Mouse (Mus musculus) heart, adult 2 months (tissue): ENCODE results near the gene Katnbl1. TPM values are rescaled to one million over a fixed set of nuclear protein-coding genes. Genes with fewer than 3 reads are reported as not detected.

Source experiments
- DNase-seq, 2 experiments: peaks; one replicate each; pipeline ENCODE4 v3.0.0; 2021
- H3K27ac ChIP-seq: fragments of 200-600 bp; 2 replicates; pipeline ENCODE4 v1.8.1; 2022
- H3K27me3 ChIP-seq: fragments of 200-500 bp; 2 replicates; pipeline ENCODE4 v1.6.1; 2012; ENCODE audit warnings: mild to moderate bottlenecking, low read length, inconsistent platforms, mixed read lengths; ENCODE audit not compliant: control insufficient read depth, insufficient read depth
- H3K36me3 ChIP-seq: fragments of 200-500 bp; 2 replicates; pipeline ENCODE4 v1.6.1; 2012; ENCODE audit warnings: low read length, inconsistent platforms; ENCODE audit not compliant: control insufficient read depth, insufficient read depth
- H3K4me1 ChIP-seq: fragments of 200-500 bp; 2 replicates; pipeline ENCODE4 v1.6.1; 2011; ENCODE audit warnings: low read length; ENCODE audit not compliant: control insufficient read depth, insufficient read depth
- H3K4me3 ChIP-seq: fragments of 200-600 bp; 2 replicates; pipeline ENCODE4 v1.8.1; 2022
- H3K79me2 ChIP-seq: fragments of 200-500 bp; replicated peaks from 2 replicates; pipeline ENCODE4 v1.6.1; 2012; ENCODE audit warnings: mild to moderate bottlenecking, inconsistent platforms, low read length, moderate library complexity, mixed read lengths; ENCODE audit not compliant: control insufficient read depth, insufficient read depth
- H3K9ac ChIP-seq: fragments of 200-500 bp; 2 replicates; pipeline ENCODE4 v1.6.1; 2012; ENCODE audit warnings: low read depth, mild to moderate bottlenecking, control low read depth, inconsistent platforms, low read length, mixed read lengths
- CTCF ChIP-seq: fragments of 200-600 bp; IDR thresholded peaks from 2 replicates; pipeline ENCODE4 v1.8.1; 2022; ENCODE audit warnings: antibody characterized with exemption, mild to moderate bottlenecking, moderate library complexity
- EP300 ChIP-seq: fragments of 200-500 bp; IDR thresholded peaks from 2 replicates; pipeline ENCODE4 v1.6.1; 2011; ENCODE audit warnings: low read depth, low read length, control low read depth; ENCODE audit not compliant: insufficient read depth
- POLR2A ChIP-seq: fragments of 200-500 bp; IDR thresholded peaks from 2 replicates; pipeline ENCODE4 v1.6.1; 2011; ENCODE audit warnings: mild to moderate bottlenecking, low read depth, low read length, control low read depth; ENCODE audit not compliant: insufficient read depth
- WGBS: fragments of 180-500 bp; shearing (Covaris S2); methylation state at CpG from one replicate; pipeline ENCODE4 v1.1.7; 2018; 5-methylcytosine and 5-hydroxymethylcytosine counted together
- intact Hi-C: fragments of 180-260 bp; cut with DNase I; formaldehyde crosslinking; loops from one replicate; pipeline ENCODE4 v1.15.1; 2025
- polyA plus RNA-seq: library from polyadenylated mRNA; depleted of rRNA; stranded (reverse); fragments of >200 nt; gene quantifications from 2 replicates; pipeline ENCODE4 v1.2.3, GENCODE M21; 2012
- total RNA-seq, 2 experiments: library from RNA; stranded (reverse); gene quantifications; 2 replicates each; pipeline ENCODE4 v1.2.3; 2021

Gene Katnbl1
- total and polyA plus RNA-seq, 3 experiments: 1.2 to 4.4 (median 3.9) TPM

DNA sequence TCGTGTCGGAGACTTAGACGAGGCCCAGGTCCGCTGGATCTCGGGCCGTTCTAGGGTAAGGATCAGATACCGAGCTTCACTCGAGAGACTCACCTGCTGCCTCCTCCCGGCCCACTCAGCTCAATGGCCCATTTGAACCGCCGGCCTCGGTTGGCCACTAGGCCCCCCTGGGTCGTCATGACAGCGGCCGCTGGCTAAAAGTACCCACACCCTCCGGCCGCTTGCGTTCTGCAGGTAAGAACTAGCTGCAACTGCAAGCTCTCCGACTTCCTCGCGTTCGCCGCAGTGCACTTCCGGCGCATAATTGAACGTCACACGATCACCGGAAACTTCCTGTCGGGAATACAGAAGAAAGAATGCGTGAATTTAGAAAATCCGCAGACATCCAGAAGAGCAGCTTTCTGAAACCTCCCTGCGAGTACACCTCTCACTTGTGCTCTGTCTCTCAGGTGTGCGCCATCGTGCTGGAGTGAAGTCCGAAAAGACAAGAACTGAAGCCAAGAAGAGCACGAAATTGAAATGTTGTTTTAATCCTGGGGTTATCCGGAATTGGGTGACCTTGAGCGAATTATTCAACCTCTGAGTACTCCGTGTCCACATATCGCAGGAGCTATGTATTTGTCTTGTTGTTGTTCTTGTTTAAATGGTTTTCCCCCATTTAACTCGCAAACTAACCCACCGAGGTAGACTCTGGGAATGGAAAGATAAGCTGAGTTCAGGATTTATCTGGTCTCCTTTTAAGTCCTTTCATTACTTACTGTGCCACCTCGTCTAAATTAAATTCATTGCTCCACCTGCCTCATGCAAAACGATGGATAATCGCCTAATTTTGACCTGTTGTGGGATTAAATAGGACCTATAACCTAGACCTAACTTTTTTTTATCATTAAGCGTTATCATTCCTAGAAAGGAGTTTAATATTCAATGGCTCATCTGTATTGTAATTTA, 11.0 kb upstream of the Katnbl1 start, which contains the start of gene Emc4:
Gene Emc4, minus strand, starts transcription at position 302 of the 948 bp plus-strand sequence.
- peak; percentile 90 to 93 for DNase-seq
- no peaks in the 10 kb centered on the region for H3K27me3 ChIP-seq
- peaks cover 5% of the 10 kb centered on the region for H3K36me3 ChIP-seq
- intact Hi-C loops: loop anchor here (1.0 to 2.0 kb wide), 2 partner anchors 87 to 107 kb away; partner anchors contain the start of gene Nop10
- no peaks in the 10 kb centered on the region for H3K79me2 ChIP-seq
- H3K4me1 ChIP-seq: peaks cover 3% of the 10 kb centered on the region
- H3K9ac ChIP-seq: peak within 1 kb of the TSS; percentile 65
- WGBS: 1% methylated on average over 46 of the region's 46 CpGs
- H3K27ac ChIP-seq: peak within 1 kb of the TSS; percentile 90
- H3K4me3 ChIP-seq: peak within 1 kb of the TSS; percentile 83
- peak; percentile 24 for TF ChIP-seq CTCF
- peak; percentile 24; the same call in 1 of the 2 replicates for TF ChIP-seq EP300
- TF ChIP-seq POLR2A: peak; percentile 91

DNA sequence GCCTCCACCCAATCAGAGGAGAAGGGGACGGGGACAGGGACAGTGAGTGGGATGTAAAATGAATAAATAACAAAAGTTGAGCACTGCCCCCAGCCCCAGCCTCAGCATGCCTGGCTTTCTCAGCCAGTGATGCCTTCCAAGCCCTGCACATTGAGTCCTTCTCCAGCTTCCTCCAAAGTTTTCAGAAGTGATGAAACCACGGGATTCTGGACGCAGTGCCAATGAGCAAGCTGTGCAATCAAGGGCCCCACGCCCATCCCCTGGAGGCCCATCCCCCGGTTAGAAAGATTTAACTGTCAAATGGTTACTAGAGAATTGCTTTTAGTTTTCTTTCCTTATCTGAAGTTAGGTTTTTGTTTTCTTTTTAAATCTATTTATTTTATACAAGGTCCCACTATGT, 9.1 kb upstream of the Katnbl1 start:
- intact Hi-C loops: loop anchor here (2.0 kb wide), 1 partner anchor 109 kb away; the partner anchor contains the start of gene Nop10
- no peaks in the 10 kb centered on the region for H3K27me3 ChIP-seq
- 34% methylated on average over 5 of the region's 5 CpGs for WGBS

DNA sequence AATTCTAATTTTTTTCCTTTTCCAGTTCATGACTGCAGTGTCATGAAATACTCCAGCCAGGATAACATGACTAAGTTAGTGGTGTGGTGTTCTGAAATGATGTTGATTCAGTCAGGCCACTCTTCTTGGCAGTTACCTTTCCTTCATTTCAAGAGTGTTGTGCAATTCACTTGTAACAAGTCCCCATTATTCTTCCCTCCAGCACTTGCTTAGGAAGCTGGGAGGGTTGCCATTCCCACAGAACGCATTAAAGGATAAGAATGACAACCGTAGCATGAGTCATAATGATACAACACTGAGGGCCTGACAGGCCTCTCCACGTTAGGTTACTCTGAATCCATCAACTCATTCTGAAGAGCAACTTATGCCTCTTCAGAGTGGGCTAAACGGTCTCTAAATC, 5.9 kb upstream of the Katnbl1 start:
- H3K4me3 ChIP-seq: no peak overlapping the region
- H3K79me2 ChIP-seq: no peaks in the 10 kb centered on the region
- 52% methylated on average over 4 of the region's 4 CpGs for WGBS
- H3K27me3 ChIP-seq: no peaks in the 10 kb centered on the region
- peaks cover 1% of the 10 kb centered on the region; the same call in 1 of the 2 replicates for H3K4me1 ChIP-seq
- no peaks in the 10 kb centered on the region for H3K36me3 ChIP-seq
- intact Hi-C loops: no loop called here
- H3K9ac ChIP-seq: no peak overlapping the region
- DNase-seq: peak in 1 of 2 experiments; percentile 34
- no peak overlapping the region; the same call in 1 of the 2 replicates for H3K27ac ChIP-seq
- TF ChIP-seq CTCF (no peak), POLR2A (no peak)

More for the DNA sequence above, 9.1 kb upstream of the Katnbl1 start:
- peaks cover 5% of the 10 kb centered on the region for H3K4me1 ChIP-seq
- H3K27ac ChIP-seq: no peak overlapping the region; the same call in 1 of the 2 replicates
- no peak overlapping the region for H3K9ac ChIP-seq
- H3K36me3 ChIP-seq: peaks cover 5% of the 10 kb centered on the region
- DNase-seq: peak; percentile 65 to 68
- TF ChIP-seq EP300 (no peak), CTCF (no peak), POLR2A (no peak)
- H3K79me2 ChIP-seq: no peaks in the 10 kb centered on the region
- no peak overlapping the region for H3K4me3 ChIP-seq

DNA sequence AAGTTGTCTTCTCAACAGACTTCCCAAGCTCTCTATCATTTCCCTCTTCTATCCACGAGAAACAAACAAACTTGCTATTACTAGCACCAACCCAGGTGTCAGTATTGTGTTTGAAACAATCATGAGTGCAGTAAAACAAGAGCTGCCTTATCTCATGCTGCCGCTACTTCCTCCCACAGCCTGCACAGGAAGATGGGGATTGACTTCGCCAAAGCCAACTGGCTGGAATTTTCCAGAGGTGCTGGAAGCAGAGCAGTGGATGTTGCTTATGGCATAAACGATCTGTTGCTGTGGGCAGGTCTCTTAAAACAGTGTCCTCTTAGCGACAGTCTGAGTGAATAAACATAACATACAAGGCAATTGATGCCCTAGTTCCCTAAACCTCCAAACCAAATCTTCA, 4.4 kb upstream of the Katnbl1 start:
- intact Hi-C loops: no loop called here
- peak overlapping the region; percentile 67 for H3K27ac ChIP-seq

DNA sequence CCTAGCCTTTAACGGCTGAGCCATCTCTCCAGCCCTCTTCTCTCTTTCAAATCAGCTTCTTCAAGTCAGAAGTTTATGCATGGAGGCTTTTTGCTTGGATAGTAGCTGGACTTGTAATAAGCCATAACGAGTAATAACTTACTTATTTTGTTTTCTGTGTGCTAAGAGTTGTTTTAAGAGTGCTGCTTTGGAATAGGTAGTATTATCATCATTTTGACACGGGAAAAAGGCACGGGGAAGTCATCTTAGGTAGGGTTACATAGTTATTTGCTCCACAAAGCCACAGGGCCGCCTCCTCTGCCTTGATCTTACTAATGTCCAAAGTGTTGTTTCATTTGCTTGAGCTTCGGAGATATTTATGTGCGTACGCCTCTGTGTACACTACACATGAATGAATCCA, 1.1 kb downstream of the Katnbl1 start:
- DNase-seq: no peak
- intact Hi-C loops: no loop called here
- H3K9ac ChIP-seq: no peak overlapping the region; the same call in 1 of the 2 replicates
- 30% methylated on average over 8 of the region's 8 CpGs for WGBS
- no peaks in the 10 kb centered on the region for H3K27me3 ChIP-seq
- H3K36me3 ChIP-seq: peaks cover 8% of the 10 kb centered on the region
- peak overlapping the region; percentile 74 for H3K4me3 ChIP-seq
- peaks cover 3% of the 10 kb centered on the region; the same call in 1 of the 2 replicates for H3K79me2 ChIP-seq
- H3K4me1 ChIP-seq: peaks cover 2% of the 10 kb centered on the region
- TF ChIP-seq EP300: no peak
- no peak overlapping the region; the same call in 1 of the 2 replicates for H3K27ac ChIP-seq

More for the DNA sequence above, 4.4 kb upstream of the Katnbl1 start:
- WGBS: 20% methylated on average over 5 of the region's 5 CpGs
- Histone ChIP-seq H3K9ac (no peak overlapping the region), H3K4me3 (no peak overlapping the region), H3K36me3 (no peaks in the 10 kb centered on the region), H3K27me3 (no peaks in the 10 kb centered on the region), H3K79me2 (no peaks in the 10 kb centered on the region), H3K4me1 (peaks cover 1% of the 10 kb centered on the region; the same call in 1 of the 2 replicates)
- peak; percentile 34 to 57 for DNase-seq
- TF ChIP-seq CTCF (peak; percentile 34), POLR2A (peak; percentile 53; the same call in 1 of the 2 replicates), EP300 (peak; percentile 87)

DNA sequence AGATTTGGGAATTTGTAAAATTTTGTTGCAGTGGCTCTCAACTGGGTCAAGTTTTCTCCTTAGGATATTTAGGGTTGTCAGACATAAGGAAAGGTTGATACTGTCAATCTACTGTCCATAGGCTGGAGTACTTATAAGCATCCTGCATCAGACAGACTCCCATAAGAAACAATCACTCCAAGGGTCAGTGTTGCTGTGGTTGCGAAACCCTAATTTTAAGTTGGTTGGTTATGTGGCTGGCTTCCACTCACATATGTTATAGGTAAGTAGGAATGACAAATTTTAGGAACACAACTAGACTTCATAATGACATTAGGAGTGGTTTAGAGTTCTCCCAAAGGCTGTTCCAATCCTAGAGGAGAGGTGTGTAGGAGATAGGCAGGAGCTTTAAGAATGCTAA, 2.2 kb downstream of the Katnbl1 start:
- intact Hi-C loops: no loop called here
- no peak overlapping the region for H3K9ac ChIP-seq
- no peak overlapping the region for H3K4me3 ChIP-seq
- H3K79me2 ChIP-seq: peaks cover 5% of the 10 kb centered on the region
- no peak for DNase-seq
- H3K36me3 ChIP-seq: peaks cover 8% of the 10 kb centered on the region
- H3K4me1 ChIP-seq: peaks cover 3% of the 10 kb centered on the region
- no peak overlapping the region for H3K27ac ChIP-seq
- TF ChIP-seq POLR2A (no peak), CTCF (no peak), EP300 (no peak)
- H3K27me3 ChIP-seq: no peaks in the 10 kb centered on the region
- 98% methylated on average over 1 of the region's 1 CpGs for WGBS
